Mouse (Mus musculus) spleen, adult 2 months (tissue): ENCODE results near the gene Rpia.

Source experiments
- CTCF ChIP-seq: fragments of 200-500 bp; IDR thresholded peaks from 2 replicates; pipeline ENCODE4 v1.5.1; 2011; ENCODE audit warnings: mild to moderate bottlenecking, inconsistent platforms; ENCODE audit not compliant: insufficient read depth, insufficient read length, insufficient replicate concordance; ENCODE audit errors: extremely low read depth
- POLR2A ChIP-seq: fragments of 200-500 bp; IDR thresholded peaks from 2 replicates; pipeline ENCODE4 v1.6.1; 2011; ENCODE audit warnings: low read depth, low read length, inconsistent platforms

- TF ChIP-seq POLR2A (no peak), CTCF (no peak)
These were observed 49.2 kb downstream of the Rpia start for GRCm38 (mm10) chr6:70742833-70743232.
